Mouse (Mus musculus): ENCODE results near the gene Gm28038. TPM values are rescaled to one million over a fixed set of nuclear protein-coding genes. Genes with fewer than 3 reads are reported as not detected.

Gm28038 gene
- polyA plus RNA-seq, 1 experiment from 2014 or later = not detected

- Histone ChIP-seq H3K9ac (ENCODE audit: low read depth, low read length) (no peak overlapping the region), H3K36me3 (ENCODE audit: control insufficient read depth, insufficient read depth) (peaks cover 40% of the 10 kb centered on the region), H3K4me2 (replicated peaks; ENCODE audit: low read depth) (no peak overlapping the region), H3K27ac (ENCODE audit: low read depth, low read length) (no peak overlapping the region), H3K9me3 (ENCODE audit: control insufficient read depth) (no peaks in the 10 kb centered on the region), H3K4me1 (replicated peaks; ENCODE audit: control insufficient read depth, insufficient read depth, low read length) (peaks cover 12% of the 10 kb centered on the region), H3K27me3 (replicated peaks; ENCODE audit: control insufficient read depth, insufficient read depth, low read length) (no peaks in the 10 kb centered on the region), H3K4me3 (ENCODE audit: low read depth, low read length) (no peak overlapping the region)
- 77% methylated on average over 4 of the region's 4 CpGs for WGBS
- no peak for TF ChIP-seq CTCF (IDR thresholded peaks at IDR 0.05; ENCODE audit: low read depth)
- ATAC-seq = no peak
Observed at GRCm38 (mm10) chr2:30247681-30248080, 33.2 kb upstream of the Gm28038 start.

DNA sequence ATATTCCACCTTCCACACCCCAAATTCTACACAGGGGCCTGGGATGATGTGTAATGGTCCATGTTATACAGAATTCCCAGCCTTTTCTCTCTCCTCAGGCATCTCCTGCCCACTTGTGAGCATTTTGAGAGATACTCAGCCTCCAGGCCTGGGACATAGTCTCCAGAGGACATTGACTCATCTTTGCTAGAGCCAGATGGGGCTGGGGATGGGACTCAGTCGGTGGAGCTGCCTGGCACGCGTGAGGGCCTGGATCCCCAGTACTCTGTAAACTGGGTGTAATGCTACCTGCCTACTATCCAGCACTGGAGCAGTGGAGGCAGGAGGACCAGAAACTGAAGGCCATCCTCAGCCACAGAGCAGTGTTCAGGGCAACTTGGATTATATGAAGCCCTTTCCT is 31.7 kb upstream of the Gm28038 start:
- ATAC-seq = no peak
- Histone ChIP-seq H3K4me3 (ENCODE audit: low read depth, low read length) (no peak overlapping the region), H3K9me3 (ENCODE audit: control insufficient read depth) (no peaks in the 10 kb centered on the region), H3K27ac (ENCODE audit: low read depth, low read length) (no peak overlapping the region), H3K27me3 (replicated peaks; ENCODE audit: control insufficient read depth, insufficient read depth, low read length) (no peaks in the 10 kb centered on the region), H3K9ac (ENCODE audit: low read depth, low read length) (no peak overlapping the region), H3K36me3 (ENCODE audit: control insufficient read depth, insufficient read depth) (peaks cover 30% of the 10 kb centered on the region), H3K4me2 (replicated peaks; ENCODE audit: low read depth) (no peak overlapping the region), H3K4me1 (replicated peaks; ENCODE audit: control insufficient read depth, insufficient read depth, low read length) (peaks cover 12% of the 10 kb centered on the region; the same call in 1 of the 2 replicates)
- TF ChIP-seq CTCF (IDR thresholded peaks at IDR 0.05; ENCODE audit: low read depth) = no peak
- 86% methylated on average over 3 of the region's 3 CpGs for WGBS

DNA sequence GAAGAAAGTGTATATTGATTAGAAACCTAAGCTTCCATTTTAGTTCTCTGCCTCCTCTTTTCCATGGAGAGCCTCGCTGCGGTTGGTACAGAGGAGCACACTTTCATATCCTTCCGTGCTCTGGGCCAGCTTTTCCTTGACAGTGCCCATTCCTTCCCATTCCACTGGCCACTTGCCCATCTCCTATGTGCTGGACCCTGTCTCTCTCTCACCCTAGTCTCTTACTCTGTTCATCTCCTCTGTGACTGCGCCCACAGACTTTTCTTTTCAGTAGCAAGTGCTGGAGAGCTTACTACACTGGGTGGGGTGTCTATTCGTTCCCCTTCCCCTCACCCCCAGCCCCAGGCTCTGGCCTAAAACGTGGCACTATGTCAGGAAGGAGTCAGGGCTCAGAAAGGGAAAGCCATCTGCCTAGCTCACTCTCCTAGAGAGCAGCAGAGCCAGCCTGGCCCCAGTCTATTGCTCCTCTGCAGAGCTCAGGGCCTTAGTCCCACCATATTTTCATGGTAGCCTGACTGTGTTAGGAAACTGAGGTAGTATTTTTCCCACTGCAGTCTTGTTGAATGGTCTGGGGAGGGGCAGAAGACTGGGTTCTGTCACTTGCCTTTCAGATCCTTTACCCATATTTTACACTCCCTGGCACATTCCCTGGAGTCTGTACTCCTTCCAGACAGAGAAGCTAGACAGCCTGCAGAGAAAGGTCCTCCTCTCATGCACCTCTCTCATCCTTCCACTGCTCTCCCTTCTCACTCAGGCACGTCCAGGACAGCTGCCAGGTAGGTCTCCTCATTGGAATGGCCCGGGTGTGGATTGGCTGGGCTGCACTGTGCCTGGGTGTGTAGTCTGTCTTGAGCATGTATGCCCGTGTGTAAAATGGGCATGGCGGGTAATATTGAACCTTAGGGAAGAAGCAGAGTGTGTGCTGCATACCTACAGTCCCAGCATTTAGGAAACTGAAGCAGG is 30.4 kb upstream of the Gm28038 start:
- 0 out of 2 replicates have a peak overlapping the region, but pooled peaks have one; percentile 7 for H3K9ac ChIP-seq (ENCODE audit: low read depth, low read length)
- no peak for ATAC-seq
- peaks cover 38% of the 10 kb centered on the region for H3K36me3 ChIP-seq (ENCODE audit: control insufficient read depth, insufficient read depth)
- peaks cover 12% of the 10 kb centered on the region; the same call in 1 of the 2 replicates for H3K4me1 ChIP-seq (replicated peaks; ENCODE audit: control insufficient read depth, insufficient read depth, low read length)
- H3K4me2 ChIP-seq (replicated peaks; ENCODE audit: low read depth) = no peak overlapping the region
- H3K9me3 ChIP-seq (ENCODE audit: control insufficient read depth) = no peaks in the 10 kb centered on the region
- WGBS = 75% methylated on average over 10 of the region's 10 CpGs
- H3K4me3 ChIP-seq (ENCODE audit: low read depth, low read length) = no peak overlapping the region
- H3K27ac ChIP-seq (ENCODE audit: low read depth, low read length) = no peak overlapping the region
- TF ChIP-seq CTCF (IDR thresholded peaks at IDR 0.05; ENCODE audit: low read depth) = no peak
- no peaks in the 10 kb centered on the region for H3K27me3 ChIP-seq (replicated peaks; ENCODE audit: control insufficient read depth, insufficient read depth, low read length)

DNA sequence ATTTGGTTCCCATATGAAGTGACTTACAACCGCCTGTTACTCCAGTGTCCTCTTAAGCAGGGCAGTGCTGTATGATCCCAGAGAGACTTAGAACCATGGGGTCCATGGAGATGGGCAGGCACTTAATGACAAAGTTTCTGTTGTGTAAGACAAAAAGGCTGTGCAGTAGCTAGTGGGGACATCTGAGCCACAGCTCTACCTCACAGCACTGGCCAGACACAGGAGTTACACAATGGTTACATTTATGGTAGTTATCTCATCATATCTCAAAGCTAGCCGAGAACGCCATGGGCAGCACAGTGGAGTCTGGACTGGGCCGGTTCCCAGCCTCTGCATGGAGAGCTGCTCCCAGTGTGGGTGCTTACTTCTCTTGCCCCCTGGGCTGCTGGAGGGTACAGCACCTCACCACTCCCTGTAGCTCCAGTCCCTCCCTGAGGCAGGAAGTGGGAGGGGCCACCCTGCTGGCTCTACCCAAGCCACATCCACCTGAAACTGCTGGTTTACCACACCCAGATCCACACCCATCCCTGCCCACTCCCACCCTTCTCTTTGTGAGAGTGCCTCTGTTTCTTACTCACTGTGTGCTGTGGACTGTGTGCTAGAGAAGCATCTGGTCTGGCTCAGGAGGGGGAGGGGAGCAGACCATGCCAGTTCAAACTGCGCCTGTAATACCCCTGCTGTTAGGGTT is 29.3 kb upstream of the Gm28038 start:
- H3K27me3 ChIP-seq (replicated peaks; ENCODE audit: control insufficient read depth, insufficient read depth, low read length) = no peaks in the 10 kb centered on the region
- 0 out of 2 replicates have a peak, but pooled peaks cover 12% of the 10 kb centered on the region for H3K4me1 ChIP-seq (replicated peaks; ENCODE audit: control insufficient read depth, insufficient read depth, low read length)
- TF ChIP-seq CTCF (IDR thresholded peaks at IDR 0.05; ENCODE audit: low read depth) = no peak
- peaks cover 46% of the 10 kb centered on the region for H3K36me3 ChIP-seq (ENCODE audit: control insufficient read depth, insufficient read depth)
- H3K9ac ChIP-seq (ENCODE audit: low read depth, low read length) = no peak overlapping the region
- peak; percentile 93 for ATAC-seq
- no peaks in the 10 kb centered on the region for H3K9me3 ChIP-seq (ENCODE audit: control insufficient read depth)
- H3K27ac ChIP-seq (ENCODE audit: low read depth, low read length) = peak overlapping the region; percentile 76
- 38% methylated on average over 5 of the region's 5 CpGs for WGBS
- peak overlapping the region; percentile 32 for H3K4me2 ChIP-seq (replicated peaks; ENCODE audit: low read depth)
- no peak overlapping the region for H3K4me3 ChIP-seq (ENCODE audit: low read depth, low read length)

DNA sequence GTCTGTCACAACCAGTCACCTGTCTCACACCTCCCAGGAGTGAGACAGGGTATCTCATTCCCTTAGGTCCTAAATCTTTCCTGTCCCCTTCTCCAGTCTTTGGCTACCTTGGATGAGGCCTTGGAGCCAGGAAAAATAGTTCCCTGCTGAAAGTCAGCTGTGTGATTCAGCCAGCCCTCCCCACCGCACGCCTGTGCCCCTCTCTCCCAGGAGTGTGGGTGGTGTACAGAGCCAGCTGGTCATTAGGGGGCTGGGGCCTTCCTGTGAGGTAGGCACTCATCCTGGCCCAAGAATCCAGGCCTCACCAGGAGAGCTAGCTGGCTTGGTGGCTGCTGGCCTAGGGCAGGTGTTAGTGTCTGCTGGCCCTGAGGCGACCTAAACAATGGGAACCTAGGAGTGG is 28.3 kb upstream of the Gm28038 start:
- H3K27me3 ChIP-seq (replicated peaks; ENCODE audit: control insufficient read depth, insufficient read depth, low read length) = no peaks in the 10 kb centered on the region
- no peak overlapping the region for H3K9ac ChIP-seq (ENCODE audit: low read depth, low read length)
- no peak for TF ChIP-seq CTCF (IDR thresholded peaks at IDR 0.05; ENCODE audit: low read depth)
- WGBS = 72% methylated on average over 3 of the region's 3 CpGs
- no peak for ATAC-seq
- H3K27ac ChIP-seq (ENCODE audit: low read depth, low read length) = no peak overlapping the region
- H3K4me2 ChIP-seq (replicated peaks; ENCODE audit: low read depth) = no peak overlapping the region
- no peaks in the 10 kb centered on the region for H3K9me3 ChIP-seq (ENCODE audit: control insufficient read depth)
- H3K36me3 ChIP-seq (ENCODE audit: control insufficient read depth, insufficient read depth) = peaks cover 51% of the 10 kb centered on the region
- H3K4me3 ChIP-seq (ENCODE audit: low read depth, low read length) = no peak overlapping the region
- H3K4me1 ChIP-seq (replicated peaks; ENCODE audit: control insufficient read depth, insufficient read depth, low read length) = 0 out of 2 replicates have a peak, but pooled peaks cover 12% of the 10 kb centered on the region

DNA sequence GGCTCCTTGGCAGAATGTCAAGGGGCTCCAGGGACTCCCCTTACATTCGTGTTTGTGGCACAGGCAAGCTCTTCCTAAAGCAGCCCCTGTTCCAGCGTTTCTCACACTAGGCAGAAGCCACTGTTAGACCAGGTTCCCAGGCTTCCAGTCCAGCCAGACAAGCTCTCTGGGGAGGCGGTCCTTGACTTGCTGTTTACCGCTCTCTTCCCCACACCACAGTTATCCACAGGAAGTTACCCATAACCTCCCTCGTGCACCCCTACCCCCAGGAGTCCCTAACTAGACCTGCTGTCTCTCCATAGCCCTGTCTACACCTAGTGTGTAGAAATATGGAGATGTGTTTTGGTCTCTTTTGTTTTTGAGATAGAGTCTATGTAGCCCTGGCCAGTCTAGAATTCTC is 27.0 kb upstream of the Gm28038 start:
- H3K36me3 ChIP-seq (ENCODE audit: control insufficient read depth, insufficient read depth) = peaks cover 53% of the 10 kb centered on the region
- H3K9me3 ChIP-seq (ENCODE audit: control insufficient read depth) = no peaks in the 10 kb centered on the region
- no peak overlapping the region for H3K9ac ChIP-seq (ENCODE audit: low read depth, low read length)
- H3K27me3 ChIP-seq (replicated peaks; ENCODE audit: control insufficient read depth, insufficient read depth, low read length) = no peaks in the 10 kb centered on the region
- H3K4me3 ChIP-seq (ENCODE audit: low read depth, low read length) = no peak overlapping the region
- H3K27ac ChIP-seq (ENCODE audit: low read depth, low read length) = no peak overlapping the region
- H3K4me1 ChIP-seq (replicated peaks; ENCODE audit: control insufficient read depth, insufficient read depth, low read length) = 0 out of 2 replicates have a peak, but pooled peaks cover 12% of the 10 kb centered on the region
- no peak overlapping the region for H3K4me2 ChIP-seq (replicated peaks; ENCODE audit: low read depth)
- TF ChIP-seq CTCF (IDR thresholded peaks at IDR 0.05; ENCODE audit: low read depth) = no peak
- ATAC-seq = no peak
- WGBS = 81% methylated on average over 5 of the region's 5 CpGs
